Mouse (Mus musculus): ENCODE data around the gene Snx30.

Snx30 gene

DNA sequence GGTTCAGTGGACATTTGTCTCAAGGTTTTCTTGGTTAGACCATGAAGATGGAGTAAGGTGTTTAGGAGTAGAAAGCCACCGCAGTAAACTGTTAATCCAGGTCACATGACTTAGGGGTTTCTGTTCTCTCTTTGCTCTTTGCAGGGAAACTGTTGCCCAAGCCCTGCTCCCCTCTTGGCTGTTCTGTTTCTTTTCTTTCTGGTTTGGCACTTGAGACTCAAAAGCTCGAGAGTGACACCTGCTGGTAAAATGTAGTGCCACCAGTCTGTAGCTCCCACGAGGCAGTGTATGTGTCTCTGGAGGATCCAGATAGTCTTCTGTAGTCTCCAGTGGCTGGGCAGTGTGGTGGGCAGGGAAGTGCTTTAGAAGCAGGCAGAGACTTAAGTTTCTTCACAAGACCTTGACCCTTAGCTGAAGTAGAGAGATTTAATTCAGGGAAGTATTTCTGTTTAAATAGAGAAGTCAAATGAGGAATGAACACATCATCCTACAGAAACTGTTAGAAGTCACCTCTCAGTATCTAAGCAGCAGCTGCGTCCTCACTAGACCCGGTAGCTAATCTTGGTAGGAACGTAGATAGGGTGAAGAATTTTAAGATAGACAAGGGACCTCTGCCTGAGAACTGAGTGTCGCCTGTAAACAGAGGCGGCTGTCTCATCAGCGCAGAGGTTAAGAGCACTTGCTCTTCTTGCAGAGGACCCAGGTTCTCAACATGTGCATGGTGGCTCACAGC, 65.4 kb downstream of the Snx30 start:
- peak; percentile 80 for DNase-seq (ENCODE audit: low read depth, low spot score)

DNA sequence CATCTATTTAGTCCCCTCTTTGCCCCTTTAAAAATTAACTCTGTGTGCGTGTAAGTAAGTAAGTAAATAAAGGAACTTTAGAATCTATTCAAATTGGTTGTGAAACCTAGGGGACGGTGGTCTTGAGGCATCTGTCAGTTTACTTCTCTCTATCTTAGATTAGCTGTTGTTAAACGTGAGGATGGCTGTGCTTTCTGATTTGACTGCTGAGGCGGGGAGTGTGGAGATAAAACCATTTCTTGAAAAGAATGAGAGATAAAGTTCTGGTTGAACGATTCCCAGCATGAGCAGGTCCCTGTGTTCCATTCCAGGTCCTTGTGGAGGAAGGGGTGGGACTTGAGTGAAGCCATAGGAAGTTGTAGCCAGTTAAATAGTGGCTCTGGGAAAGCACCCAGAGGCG, 67.6 kb downstream of the Snx30 start:
- no peak for DNase-seq (ENCODE audit: low read depth, low spot score)

DNA sequence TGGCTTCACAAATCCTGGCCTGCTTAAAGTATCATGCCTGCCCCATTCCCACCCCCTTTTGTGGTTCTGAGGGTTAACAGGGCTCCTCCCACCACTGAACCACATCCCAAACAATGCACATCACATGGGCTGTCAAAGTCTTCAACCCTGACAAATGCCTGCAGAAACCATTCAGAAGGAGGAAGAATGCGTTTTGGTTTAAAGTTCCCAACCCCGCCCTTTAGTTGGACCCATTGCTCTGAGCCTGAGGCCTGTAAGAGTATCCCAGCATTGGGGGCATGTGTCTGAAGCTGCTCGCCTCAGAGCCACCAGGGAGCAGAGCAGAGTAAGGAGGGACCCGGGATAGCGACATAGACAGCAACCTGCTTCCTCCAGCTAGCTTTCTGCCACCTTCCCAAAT, 68.2 kb downstream of the Snx30 start:
- DNase-seq (ENCODE audit: low read depth, low spot score): no peak

DNA sequence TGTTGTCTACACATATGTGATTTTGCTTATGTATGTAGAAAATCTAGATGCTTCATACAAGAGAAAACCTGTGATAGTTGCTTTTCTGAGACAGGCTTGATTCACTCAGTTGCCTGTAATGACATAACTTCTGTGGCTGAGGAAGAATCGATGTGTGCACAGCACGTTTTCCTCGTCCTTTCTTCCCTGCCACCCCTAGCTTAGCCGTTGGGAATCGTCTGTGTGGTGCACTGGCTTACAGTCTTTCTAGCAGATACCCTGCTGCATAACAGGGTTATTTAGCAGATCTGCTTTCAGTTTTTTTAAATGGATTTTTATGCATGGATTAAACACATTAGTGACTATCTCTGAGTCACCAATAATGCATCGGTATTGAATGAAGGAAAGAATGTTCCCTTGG, 70.9 kb downstream of the Snx30 start:
- no peak for DNase-seq (ENCODE audit: low read depth, low spot score)

DNA sequence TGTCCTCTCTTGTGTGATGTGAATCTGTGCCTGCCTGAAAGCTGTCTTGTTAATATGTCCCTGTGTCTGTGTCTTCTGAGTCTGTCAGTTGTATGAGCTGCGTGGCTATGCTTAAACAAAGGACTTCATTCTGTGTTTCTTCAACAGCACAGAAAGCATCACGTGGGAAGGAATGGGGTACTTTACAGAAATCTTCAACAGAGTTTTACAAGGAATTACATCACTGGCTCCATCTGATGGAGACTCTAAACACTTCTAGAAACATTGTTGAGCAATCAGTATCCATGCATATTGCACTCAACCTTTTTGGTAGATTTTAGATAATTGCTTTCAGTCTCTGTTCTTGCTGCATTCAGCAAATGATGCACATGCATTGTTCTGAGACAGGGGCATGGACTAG, 71.4 kb downstream of the Snx30 start:
- no peak for DNase-seq (ENCODE audit: low read depth, low spot score)

DNA sequence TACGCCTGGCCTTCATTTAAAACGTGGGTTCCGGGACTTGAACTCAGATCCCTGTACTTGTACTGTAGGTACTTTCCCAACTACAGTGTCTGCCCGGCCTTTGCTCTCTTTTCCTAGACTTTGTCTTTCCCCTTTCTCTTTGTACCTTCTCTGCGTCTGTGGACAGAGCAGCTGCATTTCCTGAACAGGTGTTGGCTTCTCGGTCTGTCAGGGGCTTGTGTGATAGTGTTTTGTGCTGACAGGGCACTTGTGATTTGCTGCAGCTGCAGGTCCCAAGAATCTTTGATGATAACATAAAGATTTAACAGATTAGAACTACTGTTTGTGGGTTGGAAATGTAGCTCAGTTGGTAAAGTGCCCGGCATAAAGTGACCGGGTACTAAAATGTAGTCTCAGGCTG, 73.0 kb downstream of the Snx30 start:
- DNase-seq (ENCODE audit: low read depth, low spot score): no peak

DNA sequence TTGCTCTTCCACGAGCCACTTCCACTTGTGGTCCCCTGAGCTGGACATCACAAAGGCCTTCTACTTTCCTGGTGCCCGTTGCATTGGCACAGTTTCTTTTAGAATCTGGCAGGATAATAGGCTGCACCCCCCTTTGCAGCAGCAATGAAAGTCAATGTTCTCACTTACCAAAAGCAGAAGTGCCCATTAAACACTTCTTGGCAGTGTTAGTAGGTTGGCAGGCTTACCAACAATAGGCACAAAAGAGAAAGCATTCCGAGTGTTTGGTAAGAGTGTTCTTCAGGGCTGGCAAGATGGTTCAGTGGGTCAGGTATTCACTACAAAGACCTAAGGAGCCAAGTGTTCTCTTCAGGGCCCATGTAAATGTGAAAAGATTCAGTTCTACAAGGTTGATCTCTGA, 73.8 kb downstream of the Snx30 start:
- DNase-seq (ENCODE audit: low read depth, low spot score): no peak

DNA sequence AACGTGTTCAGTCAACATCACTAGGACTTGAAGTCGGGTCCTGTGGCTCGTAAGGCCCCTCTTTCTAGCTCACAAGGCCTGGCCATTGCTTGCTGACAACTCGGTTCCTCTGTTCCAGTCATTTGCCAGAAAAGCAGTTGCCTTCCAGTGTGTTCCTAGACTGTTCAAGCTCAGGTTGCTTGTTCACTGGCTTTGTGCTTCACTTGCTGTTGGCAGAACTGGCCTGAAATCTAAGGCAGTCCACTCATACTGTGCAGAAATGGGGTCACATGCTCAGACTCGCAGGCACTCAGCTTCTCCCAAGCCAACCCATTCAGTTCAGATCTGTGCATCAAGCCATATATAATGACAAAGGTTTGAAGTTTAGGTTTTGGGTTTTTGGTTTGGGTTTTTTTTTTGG, 75.1 kb downstream of the Snx30 start:
- DNase-seq (ENCODE audit: low read depth, low spot score): no peak

DNA sequence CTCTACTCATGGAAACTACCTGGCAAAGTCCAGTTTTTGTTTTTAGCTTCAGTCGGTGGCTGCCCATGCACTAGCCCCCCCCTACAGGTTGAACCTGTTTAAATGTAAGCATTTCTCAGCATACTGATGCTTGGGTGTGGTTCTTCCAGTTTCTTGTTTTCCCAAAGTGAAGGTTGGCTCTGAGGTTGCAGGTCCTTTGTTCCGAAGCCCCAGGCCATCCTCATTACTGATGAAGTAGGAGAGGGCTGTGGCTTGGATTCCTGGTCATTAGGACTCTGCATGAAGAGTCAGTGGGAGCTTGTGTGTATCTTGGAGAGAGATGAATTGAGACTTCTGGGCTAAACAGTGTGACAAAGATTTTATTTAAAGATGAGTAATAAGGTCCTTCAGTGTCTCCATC, 75.6 kb downstream of the Snx30 start:
- no peak for DNase-seq (ENCODE audit: low read depth, low spot score)

DNA sequence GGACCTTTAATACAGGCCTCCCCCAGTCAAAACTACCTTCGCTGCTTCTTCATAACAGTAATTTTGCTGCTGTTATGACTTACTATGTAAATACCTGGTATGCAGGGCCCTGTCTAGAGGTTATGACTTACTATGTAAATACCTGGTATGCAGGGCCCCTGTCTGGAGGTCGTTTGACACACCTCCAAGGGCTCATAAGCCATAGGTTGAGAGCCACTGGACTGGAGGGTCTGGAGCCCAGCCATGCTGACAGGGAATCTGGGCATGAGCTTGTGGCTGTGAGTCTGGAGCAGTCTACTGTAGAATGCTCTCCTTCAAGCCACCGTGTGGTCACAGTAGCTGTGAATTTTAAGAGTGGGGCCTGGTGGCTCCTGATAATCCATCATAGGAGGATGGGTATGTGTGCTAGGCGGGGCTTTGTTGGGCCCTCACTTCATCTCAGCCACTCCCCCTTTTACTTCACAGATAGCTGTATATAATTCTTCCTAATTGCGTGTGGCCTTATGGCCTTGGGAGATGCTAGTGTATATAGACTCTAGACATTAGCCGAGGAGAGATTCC, 78.6 kb downstream of the Snx30 start:
- no peak for DNase-seq (ENCODE audit: low read depth, low spot score)

DNA sequence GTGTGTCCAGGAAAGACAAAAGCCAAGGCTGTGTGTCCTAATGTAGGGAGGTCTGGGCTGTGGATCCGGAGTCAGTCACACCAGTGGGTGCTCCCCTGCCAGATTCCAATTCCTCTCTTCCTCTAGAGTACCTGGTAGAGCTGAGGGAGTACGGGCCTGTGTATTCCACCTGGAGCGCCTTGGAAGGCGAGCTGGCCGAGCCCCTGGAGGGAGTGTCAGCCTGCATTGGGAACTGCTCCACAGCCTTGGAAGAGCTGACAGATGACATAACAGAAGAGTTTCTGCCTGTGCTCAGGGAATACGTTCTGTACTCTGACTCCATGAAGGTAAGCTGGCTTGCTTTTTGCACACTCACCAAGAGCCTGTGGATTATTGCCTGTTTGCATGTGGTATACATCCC, 80.6 kb downstream of the Snx30 start:
- DNase-seq (ENCODE audit: low read depth, low spot score): no peak

DNA sequence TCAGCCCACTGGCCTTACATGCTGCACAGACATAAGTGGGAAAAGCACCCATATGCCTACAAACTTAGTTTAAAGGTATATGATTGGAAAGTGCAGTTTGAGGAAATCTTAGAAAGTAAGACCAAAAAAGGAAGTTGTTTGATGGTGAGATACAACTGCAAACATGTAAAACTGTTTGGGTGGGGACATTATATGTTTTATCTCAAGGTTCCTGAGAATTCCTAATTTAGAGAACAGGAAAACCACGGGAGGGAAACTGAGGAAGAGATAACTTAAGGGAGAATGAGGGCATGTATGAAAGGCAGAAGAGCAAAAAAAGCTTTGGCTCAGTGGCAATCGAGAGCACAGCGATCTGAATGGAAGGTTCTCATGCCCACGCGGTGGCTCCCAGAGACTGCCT, 81.4 kb downstream of the Snx30 start:
- no peak for DNase-seq (ENCODE audit: low read depth, low spot score)

DNA sequence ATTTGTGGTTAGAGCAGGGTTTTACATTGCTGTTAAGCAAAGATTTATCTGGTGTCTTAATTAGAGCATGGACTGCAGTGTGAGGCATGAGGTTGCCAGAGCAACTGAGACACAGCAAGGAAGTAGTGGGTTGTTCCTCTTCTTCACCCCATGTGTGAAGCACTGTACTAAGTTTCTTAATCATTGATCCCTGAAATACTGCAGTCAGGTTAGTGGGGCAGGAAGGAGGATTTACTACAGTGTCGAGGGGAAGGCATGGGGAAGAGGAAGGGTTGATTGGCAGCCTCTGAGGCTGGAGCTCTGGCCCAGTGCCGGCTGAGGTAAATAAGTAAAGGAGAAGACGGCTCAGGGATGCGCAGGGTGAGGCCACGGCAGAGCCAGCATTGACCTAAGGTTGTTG, 82.4 kb downstream of the Snx30 start:
- no peak for DNase-seq (ENCODE audit: low read depth, low spot score)

DNA sequence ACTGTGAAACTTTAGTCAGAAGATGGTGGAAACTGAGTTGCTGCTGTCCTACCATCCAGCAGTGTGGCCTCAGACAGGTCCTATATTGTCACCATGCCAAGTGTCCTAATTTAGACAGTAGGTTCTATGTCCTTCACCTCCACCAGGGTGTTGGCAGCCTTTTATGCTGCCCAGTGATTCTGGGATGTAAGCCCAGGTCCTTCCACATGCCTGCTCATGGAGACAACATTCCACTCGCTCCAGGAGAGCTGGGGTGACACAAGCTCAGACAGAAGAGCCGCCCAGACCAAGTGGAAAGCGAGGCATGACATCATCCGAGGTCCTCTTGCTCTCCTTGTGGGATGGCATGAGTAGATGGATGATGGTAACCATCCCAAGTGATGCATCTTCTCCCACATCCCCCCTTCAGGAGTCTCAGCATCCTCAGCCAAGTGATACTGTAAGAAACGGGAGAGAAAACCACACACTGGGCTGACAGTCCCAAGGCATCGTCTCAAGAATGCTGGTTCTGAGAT, 84.5 kb downstream of the Snx30 start:
- no peak for DNase-seq (ENCODE audit: low read depth, low spot score)

DNA sequence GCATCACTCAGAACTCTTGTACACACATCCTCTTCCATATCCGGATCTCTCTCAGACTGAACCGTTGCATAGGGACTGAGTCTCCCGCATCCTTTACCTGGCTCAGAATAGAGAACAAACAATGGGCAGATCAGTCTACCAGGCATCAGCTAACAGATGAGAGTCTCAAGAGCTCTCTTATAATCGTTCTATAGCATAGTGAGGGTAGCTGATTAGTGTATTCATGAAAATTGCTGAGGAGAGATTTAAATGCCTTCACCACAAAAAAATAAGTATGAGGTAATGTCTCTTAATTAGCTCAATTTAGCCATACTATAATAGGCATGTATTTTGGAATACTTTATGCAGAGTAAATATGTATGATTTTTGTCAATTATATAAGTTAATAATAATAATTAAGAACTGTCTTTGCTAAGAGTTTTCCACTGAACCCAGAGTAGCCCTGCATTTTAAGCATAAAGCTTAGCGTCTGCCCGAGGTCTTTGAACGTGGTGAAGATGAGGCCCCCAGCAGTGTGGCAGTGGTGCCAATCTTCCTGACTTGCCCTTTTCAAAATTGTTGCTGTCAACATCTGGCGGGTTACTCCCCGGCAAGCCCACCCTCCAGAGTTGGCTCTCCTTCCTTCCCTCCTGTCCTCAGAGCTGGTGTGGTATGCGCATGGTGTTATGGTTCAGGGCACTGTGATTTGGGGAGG, 86.2 kb downstream of the Snx30 start:
- DNase-seq (ENCODE audit: low read depth, low spot score): no peak

DNA sequence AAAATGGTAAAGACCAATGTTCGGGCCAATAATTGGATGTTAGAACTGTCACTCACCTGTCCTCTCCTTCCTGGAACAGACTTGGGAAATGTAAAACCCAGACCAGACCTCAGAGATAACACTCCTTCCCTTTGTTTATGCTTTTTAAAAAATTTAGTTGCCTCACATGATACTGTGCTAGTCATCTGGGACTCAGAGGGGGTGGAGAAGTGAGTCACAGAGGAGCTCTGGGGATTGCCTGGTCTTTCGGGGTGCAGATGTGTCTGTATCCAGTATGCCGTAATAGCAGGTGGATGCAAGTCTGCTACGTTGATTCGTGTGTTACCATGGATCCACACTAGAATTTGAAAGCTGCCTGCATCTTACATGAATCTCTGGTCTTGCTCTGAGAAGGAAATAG, 87.1 kb downstream of the Snx30 start:
- DNase-seq (ENCODE audit: low read depth, low spot score): no peak

DNA sequence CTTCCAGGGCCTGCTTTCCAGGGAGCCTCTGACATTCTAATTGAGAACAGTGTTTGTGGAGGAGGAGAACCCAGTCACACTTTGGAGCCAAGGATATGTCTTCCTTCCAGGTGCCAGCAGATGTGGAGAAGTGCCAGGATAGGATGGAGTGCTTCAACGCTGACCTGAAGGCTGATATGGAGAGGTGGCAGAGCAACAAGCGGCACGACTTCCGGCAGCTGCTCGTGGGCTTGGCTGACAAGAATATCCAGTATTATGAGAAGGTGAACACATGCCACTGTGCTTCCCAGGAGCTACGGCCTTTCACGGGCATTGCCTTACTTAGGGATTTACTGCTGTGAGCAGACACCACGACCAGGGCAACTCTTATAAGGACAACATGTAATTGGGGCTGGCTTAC, 88.8 kb downstream of the Snx30 start:
- DNase-seq (ENCODE audit: low read depth, low spot score): no peak

DNA sequence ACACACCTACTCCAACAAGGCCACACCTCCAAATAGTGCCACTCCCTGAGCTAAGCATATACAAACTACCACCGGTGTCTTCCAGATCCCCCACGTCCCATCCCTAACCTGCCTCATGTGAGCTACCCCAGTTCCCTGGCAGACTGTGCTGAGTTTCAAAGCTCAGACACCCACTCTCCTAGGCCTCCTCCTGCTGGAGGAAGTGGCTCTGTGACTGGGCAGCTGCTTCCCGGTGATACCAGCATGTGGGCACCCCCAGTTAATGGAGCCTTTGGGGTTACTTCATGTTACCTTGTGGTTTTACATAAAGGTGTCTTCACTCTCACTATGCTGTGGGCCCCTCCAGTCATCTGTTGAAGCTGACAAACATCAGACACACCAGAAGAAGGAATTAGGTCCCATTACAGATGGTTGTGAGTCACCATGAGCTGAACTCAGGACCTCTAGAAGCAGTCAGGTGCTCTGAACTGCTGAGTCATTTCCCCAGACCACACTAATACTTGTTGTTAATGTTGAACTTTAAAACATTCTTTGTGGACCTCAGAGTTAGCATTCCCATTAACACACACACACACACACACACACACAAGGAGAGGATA, 89.4 kb downstream of the Snx30 start:
- no peak for DNase-seq (ENCODE audit: low read depth, low spot score)

DNA sequence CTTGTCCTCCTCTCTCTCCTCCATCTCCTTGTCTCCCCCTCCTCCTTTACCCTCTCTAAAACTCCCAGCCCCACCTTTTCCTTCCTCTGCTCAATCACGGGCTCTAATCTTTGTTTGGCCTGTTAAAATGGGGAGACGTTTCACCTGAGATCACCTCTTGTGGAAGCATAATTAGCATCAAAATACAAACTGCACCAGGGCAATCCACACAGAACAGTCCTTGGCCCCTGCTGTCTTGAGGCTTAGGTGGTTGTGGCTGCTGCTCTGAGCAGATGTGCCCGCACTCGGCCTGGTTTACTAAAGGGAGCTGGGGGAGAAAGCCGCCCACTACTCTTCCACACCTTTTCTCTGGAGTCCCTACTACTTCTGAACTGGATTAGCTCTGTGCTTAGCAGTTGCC, 90.4 kb downstream of the Snx30 start:
- DNase-seq (ENCODE audit: low read depth, low spot score): no peak

DNA sequence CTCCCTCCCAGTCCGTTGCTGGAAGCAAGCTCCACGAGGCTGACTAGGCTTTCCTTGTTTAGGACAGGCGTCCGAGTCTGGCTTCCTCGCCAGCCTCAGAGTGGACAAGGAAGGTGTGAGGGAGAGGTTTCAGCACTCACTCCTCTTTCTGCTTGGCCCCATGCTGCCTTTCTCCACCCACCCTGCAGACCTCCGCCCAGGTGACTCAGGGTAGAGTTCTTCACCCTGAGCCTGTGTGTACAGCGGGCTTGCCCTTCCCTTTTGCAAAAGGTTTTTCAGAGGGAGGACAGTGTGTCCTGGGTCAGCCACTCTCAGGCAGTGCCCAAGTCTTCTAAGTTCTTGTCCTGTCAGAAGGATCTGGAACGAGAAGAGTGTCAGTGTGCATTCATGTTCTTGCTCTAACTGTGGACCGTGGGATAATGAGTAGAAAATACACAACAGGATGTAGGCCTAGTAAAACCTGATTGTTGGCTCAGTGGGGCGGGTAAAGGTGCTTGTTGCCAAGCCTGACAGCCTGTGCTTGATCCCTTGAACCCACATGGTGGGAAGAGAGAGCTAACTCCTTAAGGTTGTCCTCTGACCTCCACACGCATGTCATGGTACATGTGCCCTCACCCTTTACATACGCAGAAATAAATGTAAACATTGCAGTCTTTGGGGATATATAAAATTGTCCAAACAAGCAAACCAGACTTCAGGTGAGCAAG, 92.3 kb downstream of the Snx30 start:
- DNase-seq (ENCODE audit: low read depth, low spot score): no peak

DNA sequence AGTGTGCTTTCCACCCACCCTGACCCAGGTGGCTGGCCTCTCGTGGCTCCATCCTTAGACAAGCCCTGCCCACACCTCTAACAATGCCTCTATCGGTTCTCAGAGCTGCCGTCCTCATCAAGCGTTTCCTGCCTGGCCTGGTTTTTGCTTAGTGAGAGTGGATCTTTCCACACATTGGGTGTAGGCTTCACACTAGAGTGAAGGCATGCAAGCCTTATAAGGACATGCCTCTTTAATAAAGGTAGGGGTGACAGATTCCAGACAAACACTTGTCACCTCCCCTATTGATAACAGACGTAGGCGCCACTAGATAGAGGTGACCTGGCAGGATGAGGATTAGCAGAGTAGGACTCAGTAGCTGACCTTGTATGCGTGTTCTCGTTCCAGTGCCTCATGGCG, 92.9 kb downstream of the Snx30 start:
- DNase-seq (ENCODE audit: low read depth, low spot score): no peak

DNA sequence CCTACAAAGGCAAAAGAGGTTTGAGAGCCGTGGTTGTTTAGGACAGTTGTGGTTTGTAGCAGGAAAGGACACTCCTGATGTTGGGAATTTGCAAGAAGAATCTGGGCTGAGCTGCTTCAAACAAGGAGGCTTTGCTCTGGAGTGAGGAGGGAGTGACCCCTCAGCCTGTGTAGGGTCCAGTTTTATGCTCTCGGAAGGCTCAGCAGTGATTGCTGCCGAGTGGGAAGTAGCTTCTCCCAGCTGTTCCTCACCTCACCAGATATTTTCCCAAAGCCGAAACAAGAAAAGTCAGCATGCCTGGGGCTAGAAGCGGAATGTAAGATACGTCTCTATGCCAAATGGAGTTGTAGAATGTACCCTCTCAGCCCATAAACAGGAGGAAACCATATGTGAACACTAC, 96.2 kb downstream of the Snx30 start:
- DNase-seq (ENCODE audit: low read depth, low spot score): no peak
